Mouse (Mus musculus) midbrain, embryonic 13.5 days (tissue): ENCODE measurements around the gene 4933412E24Rik. TPM values are rescaled to one million over a fixed set of nuclear protein-coding genes. Genes with fewer than 3 reads are reported as not detected.

Source experiments
- ATAC-seq: fragments of 200-750 bp; cut with Nextera tagmentation; 2 replicates; pipeline ENCODE4 v1.8.0; 2017; ENCODE audit warnings: mild to moderate bottlenecking, moderate TSS enrichment, moderate library complexity
- H3K27ac ChIP-seq: fragments of 300-500 bp; sonication (generic); 2 replicates; pipeline ENCODE4 v1.5.1; 2015; ENCODE audit warnings: inconsistent platforms, mild to moderate bottlenecking, moderate library complexity
- H3K27me3 ChIP-seq: fragments of 300-500 bp; sonication (generic); 2 replicates; pipeline ENCODE4 v1.6.1; 2015; ENCODE audit warnings: mild to moderate bottlenecking, inconsistent platforms
- H3K36me3 ChIP-seq: fragments of 300-500 bp; sonication (generic); 2 replicates; pipeline ENCODE4 v1.6.1; 2015; ENCODE audit warnings: mild to moderate bottlenecking, inconsistent platforms
- H3K4me1 ChIP-seq: fragments of 300-500 bp; sonication (generic); replicated peaks from 2 replicates; pipeline ENCODE4 v1.6.1; 2015; ENCODE audit warnings: inconsistent platforms
- H3K4me2 ChIP-seq: fragments of 300-500 bp; sonication (generic); replicated peaks from 2 replicates; pipeline ENCODE4 v1.6.1; 2015; ENCODE audit warnings: moderate library complexity, mild to moderate bottlenecking, inconsistent platforms
- H3K4me3 ChIP-seq: fragments of 300-500 bp; sonication (generic); replicated peaks from 2 replicates; pipeline ENCODE4 v1.5.1; 2015; ENCODE audit warnings: mild to moderate bottlenecking, inconsistent platforms
- H3K9ac ChIP-seq: fragments of 300-500 bp; sonication (generic); replicated peaks from 2 replicates; pipeline ENCODE4 v1.6.1; 2015; ENCODE audit warnings: mild to moderate bottlenecking, inconsistent platforms
- H3K9me3 ChIP-seq: fragments of 300-500 bp; sonication (generic); 2 replicates; pipeline ENCODE4 v1.6.1; 2016; ENCODE audit warnings: mild to moderate bottlenecking, inconsistent platforms
- WGBS: fragments of 180-500 bp; shearing (Covaris S2); methylation state at CpG from one replicate; pipeline ENCODE4 v1.1.7; 2015; 5-methylcytosine and 5-hydroxymethylcytosine counted together
- polyA plus RNA-seq: library from polyadenylated mRNA; unstranded; fragments of >200 nt; fragmentation: Nextera tagmentation; extraction: Ambion mirVana; gene quantifications from 2 replicates; pipeline ENCODE4 v1.2.1, GENCODE M21; 2015

The 4933412E24Rik gene
- not detected in 2 replicates for polyA plus RNA-seq

DNA sequence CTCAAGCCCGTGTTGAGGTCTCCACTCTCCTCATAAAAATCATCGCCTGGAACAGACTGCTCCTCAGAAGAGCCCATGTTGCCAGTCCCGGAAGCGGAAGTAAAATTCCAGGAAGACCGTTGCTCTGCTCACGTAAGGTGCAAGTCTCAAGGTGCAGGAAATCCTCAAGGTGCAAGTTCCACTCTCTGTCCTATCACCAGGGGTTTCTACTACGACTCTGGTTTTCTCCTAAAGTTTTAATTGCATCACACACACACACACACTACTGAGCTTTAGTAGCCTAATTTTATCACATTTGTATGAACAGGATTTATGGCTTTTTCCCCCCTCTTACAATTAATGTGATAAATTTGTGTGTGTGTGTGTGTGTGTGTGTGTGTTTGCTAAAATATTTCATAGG, at the start of gene 4933412E24Rik:
Gene 4933412E24Rik (minus strand): TSS at position 101 of the 400 bp plus-strand sequence.
- Histone ChIP-seq H3K27me3 (no peaks in the 10 kb centered on the region), H3K36me3 (no peaks in the 10 kb centered on the region), H3K4me2 (no peak within 1 kb of the TSS), H3K27ac (no peak within 1 kb of the TSS), H3K9me3 (no peaks in the 10 kb centered on the region), H3K4me3 (no peak within 1 kb of the TSS), H3K4me1 (no peaks in the 10 kb centered on the region), H3K9ac (no peak within 1 kb of the TSS)
- no peak for ATAC-seq
- 95% methylated on average over 7 of the region's 7 CpGs for WGBS

DNA sequence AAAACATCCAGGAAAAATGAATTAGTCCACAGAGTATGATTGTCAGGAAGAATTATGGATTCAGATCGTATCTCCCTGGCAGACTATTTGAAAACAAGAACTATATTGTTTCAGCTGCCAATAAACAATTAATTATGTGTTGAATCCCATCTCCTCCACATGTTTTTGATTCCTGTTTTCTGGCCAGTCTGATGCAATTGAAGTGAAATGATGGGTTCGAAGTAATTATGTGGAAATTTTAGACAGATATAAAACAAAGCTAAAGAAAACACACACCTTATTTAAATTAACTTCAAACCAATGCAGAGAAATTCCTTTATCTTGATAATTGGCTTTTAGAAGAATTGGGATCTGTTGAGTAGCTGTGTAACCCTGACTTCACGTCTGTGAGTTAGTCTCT, 14.3 kb upstream of the 4933412E24Rik start:
- no peak overlapping the region for H3K4me3 ChIP-seq
- no peaks in the 10 kb centered on the region for H3K36me3 ChIP-seq
- H3K27ac ChIP-seq: no peak overlapping the region
- H3K4me2 ChIP-seq: no peak overlapping the region
- H3K4me1 ChIP-seq: no peaks in the 10 kb centered on the region
- no peaks in the 10 kb centered on the region for H3K27me3 ChIP-seq
- 85% methylated on average over 3 of the region's 3 CpGs for WGBS
- H3K9me3 ChIP-seq: no peaks in the 10 kb centered on the region
- ATAC-seq: no peak
- no peak overlapping the region for H3K9ac ChIP-seq

DNA sequence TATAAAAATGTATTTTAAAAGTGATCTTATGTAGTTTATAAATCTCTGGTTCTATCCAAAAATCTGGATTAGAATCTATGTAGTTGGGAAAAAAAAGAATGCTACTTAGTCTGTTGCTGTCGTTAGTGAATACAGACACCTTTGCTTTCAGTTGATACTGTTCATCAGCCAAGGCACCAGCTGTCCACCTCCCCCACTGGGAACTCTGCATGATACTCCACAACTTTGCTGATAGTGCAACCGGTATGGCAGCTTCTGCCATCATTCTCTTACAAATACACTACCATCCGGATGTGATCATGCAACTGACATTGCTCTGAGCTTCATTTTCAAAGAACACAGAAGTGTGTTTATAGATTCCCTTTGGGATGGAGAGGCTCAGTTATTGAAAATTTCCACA, 4.8 kb upstream of the 4933412E24Rik start:
- H3K4me2 ChIP-seq: no peak overlapping the region
- H3K36me3 ChIP-seq: no peaks in the 10 kb centered on the region
- H3K9me3 ChIP-seq: no peaks in the 10 kb centered on the region
- no peaks in the 10 kb centered on the region for H3K27me3 ChIP-seq
- H3K4me3 ChIP-seq: no peak overlapping the region
- ATAC-seq: no peak
- no peak overlapping the region for H3K9ac ChIP-seq
- H3K4me1 ChIP-seq: no peaks in the 10 kb centered on the region
- no peak overlapping the region for H3K27ac ChIP-seq
- 64% methylated on average over 3 of the region's 3 CpGs for WGBS

DNA sequence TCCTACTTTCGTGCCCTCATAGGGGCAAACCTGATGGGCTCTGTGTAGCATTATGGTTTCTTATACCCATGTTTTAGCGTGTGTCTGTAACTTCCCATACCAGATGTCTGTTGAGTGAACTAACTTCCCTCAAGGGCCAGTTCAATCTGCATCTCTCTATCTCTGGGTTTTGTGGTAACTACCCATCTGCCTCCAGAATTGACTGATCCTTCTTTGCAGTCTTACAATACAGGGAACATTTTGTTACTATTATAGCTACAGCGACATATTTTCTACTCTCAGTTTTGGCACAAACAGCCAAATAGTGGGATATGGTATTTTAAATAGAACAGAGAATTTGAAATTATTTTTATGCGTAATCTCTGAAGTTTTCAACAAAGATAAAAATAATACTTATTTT, 6.2 kb downstream of the 4933412E24Rik start:
- H3K9ac ChIP-seq: no peak overlapping the region
- no peaks in the 10 kb centered on the region for H3K9me3 ChIP-seq
- H3K36me3 ChIP-seq: no peaks in the 10 kb centered on the region
- no peak overlapping the region for H3K4me3 ChIP-seq
- WGBS: 94% methylated on average over 4 of the region's 4 CpGs
- H3K4me1 ChIP-seq: no peaks in the 10 kb centered on the region
- H3K27ac ChIP-seq: no peak overlapping the region
- no peaks in the 10 kb centered on the region for H3K27me3 ChIP-seq
- no peak overlapping the region for H3K4me2 ChIP-seq
- no peak for ATAC-seq

DNA sequence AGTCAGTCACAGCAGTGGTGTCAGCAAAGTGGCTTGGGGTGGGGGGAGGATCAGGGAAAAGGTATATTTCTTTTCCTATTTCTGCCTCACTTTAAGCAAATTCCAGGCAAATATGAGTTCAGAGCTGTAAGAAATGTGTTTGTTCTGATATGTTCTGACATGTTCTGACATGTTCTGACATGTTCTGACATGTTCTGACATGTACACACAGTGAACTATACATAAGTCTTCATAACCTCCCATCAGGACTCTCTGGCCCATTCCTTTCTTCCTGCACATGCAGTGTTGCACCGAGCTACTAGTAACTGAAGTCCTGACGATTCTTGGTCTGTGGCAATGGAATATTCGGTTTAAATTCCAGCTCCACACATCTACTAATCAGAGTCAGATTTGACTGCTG, 6.8 kb downstream of the 4933412E24Rik start:
- no peaks in the 10 kb centered on the region for H3K27me3 ChIP-seq
- no peaks in the 10 kb centered on the region for H3K4me1 ChIP-seq
- ATAC-seq: no peak
- H3K9me3 ChIP-seq: no peaks in the 10 kb centered on the region
- 92% methylated on average over 3 of the region's 3 CpGs for WGBS
- no peak overlapping the region for H3K4me3 ChIP-seq
- no peak overlapping the region for H3K9ac ChIP-seq
- H3K36me3 ChIP-seq: no peaks in the 10 kb centered on the region
- H3K4me2 ChIP-seq: no peak overlapping the region
- no peak overlapping the region for H3K27ac ChIP-seq

DNA sequence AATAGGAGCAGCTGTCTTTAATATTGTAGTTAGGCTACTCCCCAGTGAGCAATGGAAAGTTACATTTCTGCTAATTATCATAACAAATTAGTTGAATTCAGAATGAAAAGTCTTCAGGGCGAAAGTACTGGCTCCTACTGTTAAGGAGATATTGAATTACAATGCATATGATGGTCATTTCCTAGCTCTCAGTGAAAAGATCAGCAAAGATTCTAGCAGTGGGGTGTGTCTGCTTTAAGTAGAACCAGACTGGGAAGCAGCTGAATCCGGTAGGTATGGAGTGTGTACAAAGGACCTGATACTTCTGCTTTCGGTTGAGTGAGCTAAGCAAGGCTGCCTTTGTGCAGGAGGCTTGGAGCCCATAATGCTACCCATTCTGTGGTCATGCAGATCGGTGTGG, 32.6 kb downstream of the 4933412E24Rik start:
- no peak overlapping the region for H3K4me3 ChIP-seq
- no peak for ATAC-seq
- no peak overlapping the region for H3K4me2 ChIP-seq
- H3K27me3 ChIP-seq: no peaks in the 10 kb centered on the region
- 17% methylated on average over 4 of the region's 4 CpGs for WGBS
- H3K9me3 ChIP-seq: no peaks in the 10 kb centered on the region
- no peak overlapping the region for H3K27ac ChIP-seq
- H3K9ac ChIP-seq: no peak overlapping the region
- no peaks in the 10 kb centered on the region for H3K36me3 ChIP-seq
- no peaks in the 10 kb centered on the region for H3K4me1 ChIP-seq

DNA sequence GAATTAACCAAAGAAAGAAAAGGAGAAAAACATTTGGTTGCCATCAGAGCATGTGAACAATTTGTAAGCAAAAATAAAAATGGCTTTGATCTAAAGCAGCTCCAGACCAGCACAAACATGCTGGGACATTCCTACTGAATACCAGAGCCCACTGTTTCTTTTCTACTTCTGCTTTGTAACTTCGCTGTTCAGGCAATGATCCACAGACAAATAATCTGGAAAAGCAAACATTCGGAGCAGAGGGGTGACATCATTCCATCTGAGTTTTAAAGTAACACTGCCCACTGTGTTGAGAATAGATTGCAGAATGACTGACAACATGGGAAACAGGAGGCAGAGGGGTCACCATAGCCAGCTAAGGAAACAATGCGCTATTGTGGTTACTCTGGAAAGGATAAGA, 41.1 kb downstream of the 4933412E24Rik start:
- Histone ChIP-seq H3K4me1 (0 out of 2 replicates have a peak, but pooled peaks cover 4% of the 10 kb centered on the region), H3K36me3 (no peaks in the 10 kb centered on the region), H3K9ac (no peak overlapping the region), H3K4me3 (no peak overlapping the region), H3K4me2 (no peak overlapping the region), H3K9me3 (no peaks in the 10 kb centered on the region), H3K27me3 (no peaks in the 10 kb centered on the region), H3K27ac (no peak overlapping the region)
- no peak for ATAC-seq
- WGBS: 47% methylated on average over 3 of the region's 3 CpGs

DNA sequence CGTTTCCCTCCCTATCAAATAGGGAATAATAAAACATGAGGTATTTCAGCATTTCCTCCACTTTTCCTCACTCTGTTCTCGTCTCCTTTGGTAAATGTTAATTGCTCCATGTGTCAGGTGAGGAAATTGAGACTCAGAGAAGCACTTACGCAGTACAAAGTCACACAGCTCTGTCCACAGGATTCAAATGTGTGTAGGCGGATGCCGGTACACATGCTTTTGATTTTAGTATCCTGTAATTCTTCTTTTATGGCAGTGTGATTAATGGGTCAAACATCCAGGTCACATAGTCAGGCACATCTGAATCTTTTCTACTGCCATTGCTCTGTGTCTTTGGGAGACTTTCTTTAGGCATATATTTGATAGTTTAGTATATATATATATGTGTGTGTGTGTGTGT, 41.8 kb downstream of the 4933412E24Rik start:
- H3K36me3 ChIP-seq: no peaks in the 10 kb centered on the region
- H3K27me3 ChIP-seq: no peaks in the 10 kb centered on the region
- H3K9me3 ChIP-seq: no peaks in the 10 kb centered on the region
- H3K4me3 ChIP-seq: no peak overlapping the region
- 0 out of 2 replicates have a peak, but pooled peaks cover 4% of the 10 kb centered on the region for H3K4me1 ChIP-seq
- H3K9ac ChIP-seq: no peak overlapping the region
- no peak for ATAC-seq
- WGBS: 83% methylated on average over 5 of the region's 5 CpGs
- no peak overlapping the region for H3K27ac ChIP-seq
- H3K4me2 ChIP-seq: no peak overlapping the region

DNA sequence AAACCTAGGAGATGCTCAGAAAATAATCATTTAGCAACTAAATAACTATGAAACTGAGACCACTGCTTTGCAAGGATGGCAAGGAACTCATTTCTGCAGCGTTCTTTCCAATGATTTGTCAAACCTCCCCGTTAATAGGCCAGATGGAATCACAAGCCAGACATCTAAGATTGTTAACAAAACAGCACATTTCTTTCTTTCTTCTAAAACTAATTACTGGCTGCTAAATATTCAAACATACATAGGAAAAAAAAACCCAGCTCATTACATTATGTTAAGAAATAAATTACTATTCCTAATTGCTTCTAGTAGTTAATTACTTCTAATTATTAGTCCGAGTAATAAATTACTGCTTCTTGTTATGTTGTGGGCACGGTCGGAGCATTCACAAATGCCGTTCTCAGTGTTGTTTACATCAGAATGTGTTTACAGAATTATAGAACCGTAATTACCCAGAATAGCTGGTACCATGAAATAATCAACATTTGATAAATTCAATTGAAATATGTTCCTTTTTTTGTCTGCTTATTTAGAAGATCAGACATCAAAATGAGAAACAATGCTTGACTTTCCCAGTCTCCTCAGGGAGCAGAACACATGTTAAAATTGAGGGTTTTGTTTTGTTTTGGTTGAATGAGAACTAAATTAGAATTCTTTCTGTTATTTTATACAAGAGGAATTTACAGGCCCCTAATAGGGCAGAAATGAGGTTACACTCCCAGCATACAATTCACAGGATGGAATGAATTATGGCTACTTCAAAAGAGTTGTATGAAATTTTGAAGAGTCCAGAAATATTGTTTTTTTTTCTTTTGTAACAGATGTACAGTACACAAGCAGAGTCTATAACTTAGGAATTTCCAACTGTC, 42.5 kb downstream of the 4933412E24Rik start:
- ATAC-seq: no peak
- 83% methylated on average over 7 of the region's 7 CpGs for WGBS
- Histone ChIP-seq H3K9me3 (no peaks in the 10 kb centered on the region), H3K4me3 (no peak overlapping the region), H3K27me3 (no peaks in the 10 kb centered on the region), H3K4me1 (0 out of 2 replicates have a peak, but pooled peaks cover 4% of the 10 kb centered on the region), H3K9ac (no peak overlapping the region), H3K4me2 (no peak overlapping the region), H3K27ac (no peak overlapping the region), H3K36me3 (no peaks in the 10 kb centered on the region)
